Mouse (Mus musculus): ENCODE measurements around the gene Abcc6. TPM values are rescaled to one million over a fixed set of nuclear protein-coding genes. Genes with fewer than 3 reads are reported as not detected.

Gene Abcc6
- polyA plus RNA-seq, 2 experiments = 4.1 to 12.0 TPM

DNA sequence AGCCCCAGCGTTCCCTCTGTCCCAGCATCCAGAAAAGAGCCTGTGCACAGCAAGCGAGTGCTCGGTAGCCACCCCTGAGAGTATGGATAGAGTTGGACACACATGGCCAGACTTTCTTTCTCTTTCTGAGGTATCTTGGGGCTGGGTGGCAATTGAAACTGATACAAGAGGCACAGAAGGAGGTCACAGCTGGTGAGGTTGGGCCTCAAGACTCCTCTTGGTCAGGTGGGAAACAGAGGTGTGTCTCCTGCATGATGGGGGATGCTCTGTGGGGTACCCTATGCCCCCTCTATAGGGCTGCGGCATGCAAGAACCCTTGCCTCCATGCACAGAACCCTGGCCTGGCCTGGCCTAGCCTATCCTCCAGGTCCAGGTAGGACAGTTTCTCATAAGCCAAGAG lies 29.5 kb downstream of the Abcc6 start:
- TF ChIP-seq EP300 (IDR thresholded peaks at IDR 0.05; ENCODE audit: low read depth) (no peak), CTCF (IDR thresholded peaks at IDR 0.05; ENCODE audit: low read depth) (no peak)
- H3K9ac ChIP-seq (replicated peaks) = no peak overlapping the region
- H3K27me3 ChIP-seq (ENCODE audit: control insufficient read depth, insufficient read depth, low read length) = no peaks in the 10 kb centered on the region
- 79% methylated on average over 4 of the region's 4 CpGs for WGBS (ENCODE audit: insufficient replicate concordance)
- ATAC-seq (ENCODE audit: insufficient read depth) (no peak), DNase-seq (ENCODE audit: low read depth in 3 of 3, low spot score in 3 of 3) (no peak)
- H3K36me3 ChIP-seq (replicated peaks; ENCODE audit: control insufficient read depth, insufficient read depth, low read depth) = no peaks in the 10 kb centered on the region
- H3K4me2 ChIP-seq (ENCODE audit: low read depth) = no peak overlapping the region
- H3K27ac ChIP-seq = no peak overlapping the region
- no peak overlapping the region for H3K4me3 ChIP-seq (ENCODE audit: insufficient read depth in 1 of 2, low read depth in 2 of 2, low read length in 2 of 2)
- no peaks in the 10 kb centered on the region for H3K9me3 ChIP-seq (ENCODE audit: control insufficient read depth, low read length)
- no peaks in the 10 kb centered on the region for H3K4me1 ChIP-seq (replicated peaks; ENCODE audit: control insufficient read depth in 2 of 2, insufficient read depth in 2 of 2, low read length in 1 of 2)

DNA sequence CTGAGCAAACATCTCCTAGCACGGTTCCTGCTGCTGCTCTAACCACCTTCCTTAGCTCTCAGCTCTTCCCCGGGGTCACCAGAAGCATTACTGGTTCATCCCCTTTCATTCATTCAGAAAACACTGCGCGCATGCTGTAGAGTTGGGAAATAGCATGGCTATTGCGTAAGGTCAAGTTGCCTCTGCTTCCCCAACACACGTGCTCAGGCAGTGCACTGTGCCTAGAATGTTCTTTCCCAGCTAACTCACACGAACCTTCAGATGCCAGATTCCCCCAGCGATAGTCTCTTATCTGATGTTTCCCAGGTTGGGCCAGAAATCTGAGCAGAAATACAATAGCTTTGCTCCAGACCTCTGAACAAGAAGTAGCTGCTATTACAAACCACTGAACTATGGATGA lies 37.6 kb downstream of the Abcc6 start:
- no peak for TF ChIP-seq EP300 (IDR thresholded peaks at IDR 0.05; ENCODE audit: low read depth)
- TF ChIP-seq CTCF (IDR thresholded peaks at IDR 0.05; ENCODE audit: low read depth) = no peak
- WGBS (ENCODE audit: insufficient replicate concordance) = 48% methylated on average over 8 of the region's 8 CpGs
- H3K9me3 ChIP-seq (ENCODE audit: control insufficient read depth, low read length) = no peaks in the 10 kb centered on the region
- no peaks in the 10 kb centered on the region for H3K4me1 ChIP-seq (replicated peaks; ENCODE audit: control insufficient read depth in 2 of 2, insufficient read depth in 2 of 2, low read length in 1 of 2)
- no peak for DNase-seq (ENCODE audit: low read depth in 3 of 3, low spot score in 3 of 3)
- H3K27me3 ChIP-seq (ENCODE audit: control insufficient read depth, insufficient read depth, low read length) = no peaks in the 10 kb centered on the region
- no peak for ATAC-seq (ENCODE audit: insufficient read depth)
- no peak overlapping the region for H3K9ac ChIP-seq (replicated peaks)
- no peaks in the 10 kb centered on the region for H3K36me3 ChIP-seq (replicated peaks; ENCODE audit: control insufficient read depth, insufficient read depth, low read depth)
- H3K27ac ChIP-seq = no peak overlapping the region
- H3K4me2 ChIP-seq (ENCODE audit: low read depth) = no peak overlapping the region
- H3K4me3 ChIP-seq (ENCODE audit: insufficient read depth in 1 of 2, low read depth in 2 of 2, low read length in 2 of 2) = no peak overlapping the region

DNA sequence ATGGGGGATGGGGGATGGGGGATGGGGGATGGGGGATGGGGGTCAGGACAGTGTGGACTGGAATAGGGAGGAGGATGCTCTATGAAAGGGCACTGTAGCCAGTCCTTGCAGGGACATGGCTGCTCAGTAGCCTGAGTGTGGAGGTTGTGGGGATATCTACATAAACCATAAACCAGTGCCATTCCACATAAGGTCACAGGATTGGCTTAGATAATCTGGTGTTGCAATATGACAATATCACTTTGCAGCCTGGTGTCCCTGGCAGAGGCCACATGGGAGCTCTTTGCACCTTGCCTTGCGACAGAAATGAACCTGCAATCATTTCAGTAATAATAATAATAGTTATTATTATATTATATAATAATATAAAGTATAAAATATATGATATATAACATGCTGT lies 41.8 kb downstream of the Abcc6 start:
- no peak overlapping the region for H3K27ac ChIP-seq
- ATAC-seq (ENCODE audit: insufficient read depth) (no peak), DNase-seq (ENCODE audit: low read depth in 3 of 3, low spot score in 3 of 3) (no peak)
- 55% methylated on average over 1 of the region's 1 CpGs for WGBS (ENCODE audit: insufficient replicate concordance)
- no peaks in the 10 kb centered on the region for H3K4me1 ChIP-seq (replicated peaks; ENCODE audit: control insufficient read depth in 2 of 2, insufficient read depth in 2 of 2, low read length in 1 of 2)
- no peak for TF ChIP-seq EP300 (IDR thresholded peaks at IDR 0.05; ENCODE audit: low read depth)
- TF ChIP-seq CTCF (IDR thresholded peaks at IDR 0.05; ENCODE audit: low read depth) = no peak
- no peak overlapping the region for H3K4me2 ChIP-seq (ENCODE audit: low read depth)
- H3K27me3 ChIP-seq (ENCODE audit: control insufficient read depth, insufficient read depth, low read length) = no peaks in the 10 kb centered on the region
- no peaks in the 10 kb centered on the region for H3K36me3 ChIP-seq (replicated peaks; ENCODE audit: control insufficient read depth, insufficient read depth, low read depth)
- H3K9ac ChIP-seq (replicated peaks) = no peak overlapping the region
- no peaks in the 10 kb centered on the region for H3K9me3 ChIP-seq (ENCODE audit: control insufficient read depth, low read length)
- no peak overlapping the region for H3K4me3 ChIP-seq (ENCODE audit: insufficient read depth in 1 of 2, low read depth in 2 of 2, low read length in 2 of 2)

DNA sequence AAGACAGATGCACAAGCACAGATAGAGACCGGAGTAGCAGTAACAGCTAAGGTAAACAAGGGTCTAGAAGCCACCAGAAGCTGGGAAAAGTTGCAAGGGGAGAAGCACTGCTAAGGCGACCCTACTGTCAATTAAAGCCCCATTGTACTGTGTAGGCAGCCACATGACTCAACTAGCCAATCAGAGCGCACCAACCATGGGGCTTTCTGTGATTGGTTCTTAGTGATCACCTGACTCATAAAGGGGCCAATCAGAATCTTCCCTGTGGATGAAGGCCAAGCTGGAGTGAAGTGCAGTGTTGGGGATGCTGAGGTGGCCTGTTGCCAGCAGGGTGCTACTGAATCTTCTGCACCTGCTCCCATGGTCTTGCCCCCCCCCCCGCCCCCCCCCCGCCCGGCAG lies 43.2 kb downstream of the Abcc6 start:
- no peak overlapping the region for H3K9ac ChIP-seq (replicated peaks)
- no peak overlapping the region for H3K4me3 ChIP-seq (ENCODE audit: insufficient read depth in 1 of 2, low read depth in 2 of 2, low read length in 2 of 2)
- 78% methylated on average over 4 of the region's 6 CpGs for WGBS (ENCODE audit: insufficient replicate concordance)
- H3K9me3 ChIP-seq (ENCODE audit: control insufficient read depth, low read length) = no peaks in the 10 kb centered on the region
- no peak overlapping the region for H3K27ac ChIP-seq
- H3K36me3 ChIP-seq (replicated peaks; ENCODE audit: control insufficient read depth, insufficient read depth, low read depth) = no peaks in the 10 kb centered on the region
- H3K4me1 ChIP-seq (replicated peaks; ENCODE audit: control insufficient read depth in 2 of 2, insufficient read depth in 2 of 2, low read length in 1 of 2) = no peaks in the 10 kb centered on the region
- ATAC-seq (ENCODE audit: insufficient read depth) (no peak), DNase-seq (ENCODE audit: low read depth in 3 of 3, low spot score in 3 of 3) (no peak)
- TF ChIP-seq CTCF (IDR thresholded peaks at IDR 0.05; ENCODE audit: low read depth) (no peak), EP300 (IDR thresholded peaks at IDR 0.05; ENCODE audit: low read depth) (no peak)
- no peak overlapping the region for H3K4me2 ChIP-seq (ENCODE audit: low read depth)
- no peaks in the 10 kb centered on the region for H3K27me3 ChIP-seq (ENCODE audit: control insufficient read depth, insufficient read depth, low read length)

DNA sequence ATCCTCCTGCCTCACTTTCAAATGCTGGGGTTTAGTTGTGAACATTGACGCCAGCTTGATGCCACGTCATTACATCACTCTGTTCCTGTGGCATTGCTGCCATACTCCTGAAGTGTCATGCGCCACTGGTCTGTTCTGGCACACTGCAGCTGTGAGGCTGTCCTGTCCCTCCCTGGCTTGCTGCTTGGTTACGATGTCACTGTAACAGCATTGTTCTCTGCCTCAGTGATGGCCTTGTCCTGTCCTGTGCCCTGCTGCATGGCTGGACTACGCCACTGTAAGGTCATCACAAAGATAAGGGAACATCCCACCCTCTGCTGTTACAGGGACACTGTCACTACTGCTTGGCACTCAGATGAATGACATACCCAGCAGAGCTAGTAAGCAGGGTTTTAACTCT lies 48.5 kb downstream of the Abcc6 start:
- H3K9ac ChIP-seq (replicated peaks) = no peak overlapping the region
- no peak for ATAC-seq (ENCODE audit: insufficient read depth)
- H3K27me3 ChIP-seq (ENCODE audit: control insufficient read depth, insufficient read depth, low read length) = no peaks in the 10 kb centered on the region
- no peak overlapping the region for H3K27ac ChIP-seq
- no peak overlapping the region for H3K4me2 ChIP-seq (ENCODE audit: low read depth)
- H3K4me1 ChIP-seq (replicated peaks; ENCODE audit: control insufficient read depth in 2 of 2, insufficient read depth in 2 of 2, low read length in 1 of 2) = no peaks in the 10 kb centered on the region
- H3K4me3 ChIP-seq (ENCODE audit: insufficient read depth in 1 of 2, low read depth in 2 of 2, low read length in 2 of 2) = no peak overlapping the region
- H3K9me3 ChIP-seq (ENCODE audit: control insufficient read depth, low read length) = no peaks in the 10 kb centered on the region
- no peaks in the 10 kb centered on the region for H3K36me3 ChIP-seq (replicated peaks; ENCODE audit: control insufficient read depth, insufficient read depth, low read depth)
- DNase-seq (ENCODE audit: low read depth in 3 of 3, low spot score in 3 of 3) = no peak
- 59% methylated on average over 5 of the region's 5 CpGs for WGBS (ENCODE audit: insufficient replicate concordance)
- no peak for TF ChIP-seq CTCF (IDR thresholded peaks at IDR 0.05; ENCODE audit: low read depth)
- TF ChIP-seq EP300 (IDR thresholded peaks at IDR 0.05; ENCODE audit: low read depth) = no peak
